Mouse (Mus musculus) C2C12 (cell line): Measurements from ENCODE around the gene Vmo1. TPM values are rescaled to one million over a fixed set of nuclear protein-coding genes. Genes with fewer than 3 reads are reported as not detected.

Experiments
- H3K27me3 ChIP-seq: one replicate; pipeline ENCODE4 v1.6.1; 2011; ENCODE audit not compliant: control insufficient read depth, insufficient read depth, insufficient read length
- H3K36me3 ChIP-seq: one replicate; pipeline ENCODE4 v1.6.1; 2011; ENCODE audit not compliant: control insufficient read depth, insufficient read depth
- H3K4me3 ChIP-seq: one replicate; pipeline ENCODE4 v1.5.1; 2011; ENCODE audit warnings: mild to moderate bottlenecking, control low read depth; ENCODE audit not compliant: poor library complexity, insufficient read depth, severe bottlenecking
- H3K79me2 ChIP-seq: one replicate; pipeline ENCODE4 v1.6.1; 2011; ENCODE audit not compliant: control insufficient read depth, insufficient read depth
- H3K79me3 ChIP-seq: one replicate; pipeline ENCODE4 v1.6.1; 2011; ENCODE audit warnings: low read depth, control low read depth
- H3ac ChIP-seq: one replicate; pipeline ENCODE3; 2011; ENCODE audit warnings: low read depth; ENCODE audit not compliant: control insufficient read depth, insufficient read length
- CEBPB ChIP-seq: IDR thresholded peaks from one replicate; pipeline ENCODE4 v1.6.1; 2011; ENCODE audit warnings: low read depth, mild to moderate bottlenecking, control low read depth, moderate library complexity
- CTCF ChIP-seq: IDR thresholded peaks from one replicate; pipeline ENCODE4 v1.5.1; 2011; ENCODE audit not compliant: control insufficient read depth, insufficient read depth, insufficient read length
- FOSL1 ChIP-seq: IDR thresholded peaks from one replicate; pipeline ENCODE4 v1.8.0; 2011; ENCODE audit warnings: mild to moderate bottlenecking, low read length; ENCODE audit not compliant: poor library complexity, insufficient read depth, severe bottlenecking
- MAX ChIP-seq: IDR thresholded peaks from one replicate; pipeline ENCODE4 v1.6.1; 2011; ENCODE audit warnings: mild to moderate bottlenecking, control low read depth
- MYOD1 ChIP-seq: IDR thresholded peaks from one replicate; pipeline ENCODE4 v1.6.1; 2011; ENCODE audit warnings: low read depth; ENCODE audit not compliant: control insufficient read depth, insufficient read length
- MYOG ChIP-seq: IDR thresholded peaks from one replicate; pipeline ENCODE4 v1.6.1; 2011; ENCODE audit not compliant: control insufficient read depth, insufficient read length; ENCODE audit errors: extremely low read depth
- USF1 ChIP-seq: IDR thresholded peaks from one replicate; pipeline ENCODE4 v1.6.1; 2011; ENCODE audit warnings: low read depth, mild to moderate bottlenecking, control low read depth, moderate library complexity
- polyA plus RNA-seq: library from polyadenylated mRNA; unstranded; fragments of >200 nt; fragmentation: generic; extraction: Trizol; gene quantifications from one replicate; pipeline ENCODE4 v1.2.1, GENCODE M21; 2012; ENCODE audit warnings: missing spikeins

Vmo1 gene
- polyA plus RNA-seq, 1 experiment = not detected

DNA sequence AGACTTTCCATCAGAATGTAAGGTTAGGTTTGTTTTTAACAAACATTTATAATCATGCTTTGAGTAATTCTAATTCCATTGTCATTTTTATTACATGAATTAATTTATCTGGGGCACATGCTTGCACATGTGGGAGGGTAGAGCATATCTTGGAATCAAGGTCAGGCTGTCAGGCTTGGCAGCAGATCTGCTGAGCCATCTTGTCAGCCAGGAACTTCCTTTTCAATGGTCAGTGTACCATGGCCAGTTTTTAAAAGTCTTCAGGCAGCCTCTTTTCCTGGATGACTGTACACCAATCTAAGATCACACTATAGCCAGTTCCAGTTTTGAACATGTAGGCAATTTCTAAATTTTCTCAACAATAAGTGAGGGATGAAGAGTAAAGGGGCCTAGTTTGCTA, 41.7 kb downstream of the Vmo1 start:
- no peak overlapping the region for H3K4me3 ChIP-seq
- TF ChIP-seq USF1 (no peak), FOSL1 (no peak), CEBPB (no peak), CTCF (no peak), MAX (no peak), MYOG (no peak)
- no peaks in the 10 kb centered on the region for H3K27me3 ChIP-seq
- no peak overlapping the region for H3ac ChIP-seq
- H3K79me2 ChIP-seq = no peaks in the 10 kb centered on the region
- H3K36me3 ChIP-seq = no peaks in the 10 kb centered on the region
- no peaks in the 10 kb centered on the region for H3K79me3 ChIP-seq

DNA sequence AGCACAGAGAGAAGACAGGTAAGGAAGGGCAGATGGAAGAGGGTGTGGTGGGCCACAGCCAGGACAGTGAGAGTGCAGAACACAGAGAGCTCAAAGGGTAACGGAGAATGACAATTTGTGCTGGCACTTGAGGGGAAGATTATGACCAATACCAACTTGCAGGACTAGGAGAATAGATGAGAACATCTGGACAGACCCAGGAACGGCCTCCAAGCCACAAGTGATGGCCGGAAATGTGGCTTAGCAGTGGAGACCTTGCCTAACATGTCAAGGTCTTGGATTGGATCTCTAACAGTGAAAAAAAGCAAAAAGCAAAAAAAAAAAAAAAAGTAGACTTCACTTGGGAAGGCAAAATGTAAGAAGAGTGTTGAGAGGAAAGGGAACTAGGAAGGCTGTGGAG, 44.7 kb downstream of the Vmo1 start:
- Histone ChIP-seq H3ac (no peak overlapping the region), H3K36me3 (no peaks in the 10 kb centered on the region), H3K27me3 (no peaks in the 10 kb centered on the region), H3K79me3 (no peaks in the 10 kb centered on the region), H3K79me2 (no peaks in the 10 kb centered on the region), H3K4me3 (no peak overlapping the region)
- no peak for TF ChIP-seq MAX
- TF ChIP-seq CEBPB = no peak
- TF ChIP-seq USF1 = no peak
- TF ChIP-seq FOSL1 = no peak
- TF ChIP-seq CTCF = no peak

DNA sequence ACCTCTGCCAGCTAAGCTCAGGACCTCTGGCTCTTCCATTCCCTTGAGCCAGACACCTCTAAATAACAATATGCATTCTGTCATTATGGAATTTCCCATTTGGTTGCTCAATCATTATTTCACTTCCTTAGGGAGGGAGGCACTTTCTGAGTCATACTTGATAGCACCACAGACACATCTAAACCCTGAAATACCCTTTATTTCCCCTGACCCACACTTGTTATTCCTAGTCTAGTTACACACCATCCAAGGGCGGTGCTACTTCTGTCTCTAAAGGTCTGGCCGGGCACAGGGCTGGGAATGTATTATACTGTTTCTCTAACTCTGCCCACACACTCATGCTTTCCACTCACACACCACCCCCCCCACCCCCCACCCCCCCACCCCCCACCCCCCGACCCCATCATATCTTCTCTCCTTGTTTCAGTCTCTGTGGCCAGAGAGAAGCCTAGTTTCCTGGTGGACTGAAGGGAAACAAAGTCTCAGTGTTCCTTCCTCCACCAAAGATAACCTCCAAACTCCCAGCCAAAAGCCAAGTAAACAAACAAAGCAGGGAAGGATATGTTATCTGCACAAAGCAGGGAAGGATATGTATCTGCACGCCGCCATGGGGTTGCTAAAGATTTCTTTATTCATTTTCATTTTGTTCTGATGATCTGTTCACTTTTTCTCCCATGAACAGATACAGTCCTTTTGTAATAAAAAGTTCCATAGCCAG, 46.4 kb downstream of the Vmo1 start:
- H3K27me3 ChIP-seq = no peaks in the 10 kb centered on the region
- TF ChIP-seq CTCF (no peak), CEBPB (peak; percentile 96), FOSL1 (no peak)

DNA sequence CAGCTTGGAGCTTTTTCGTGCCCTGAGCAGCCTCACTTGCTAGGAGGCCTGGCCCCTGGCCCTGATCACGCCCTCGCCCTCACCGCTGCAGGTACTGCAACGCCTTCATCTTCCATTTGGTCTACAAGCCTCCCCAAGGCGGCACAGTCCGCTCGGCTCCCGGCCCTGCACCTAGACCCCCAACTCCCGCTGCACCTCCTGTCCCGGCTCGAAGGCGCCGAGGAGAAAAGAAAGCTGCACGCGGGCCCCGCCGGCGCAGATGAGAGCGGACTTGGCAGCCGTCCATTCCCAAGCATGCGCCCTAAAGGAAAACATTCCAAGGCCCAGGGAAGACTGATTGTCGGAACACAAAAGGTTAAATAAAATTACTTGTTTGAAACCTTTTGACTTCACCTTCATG, 48.6 kb downstream of the Vmo1 start:
- no peaks in the 10 kb centered on the region for H3K36me3 ChIP-seq
- no peak for TF ChIP-seq MYOD1
- TF ChIP-seq CEBPB = no peak
- no peak for TF ChIP-seq USF1
- no peak for TF ChIP-seq MYOG
- TF ChIP-seq CTCF = no peak
- no peak for TF ChIP-seq MAX
- no peak for TF ChIP-seq FOSL1
- H3K27me3 ChIP-seq = no peaks in the 10 kb centered on the region
- H3ac ChIP-seq = no peak overlapping the region
- no peaks in the 10 kb centered on the region for H3K79me3 ChIP-seq
- H3K79me2 ChIP-seq = no peaks in the 10 kb centered on the region
- H3K4me3 ChIP-seq = no peak overlapping the region

More for the DNA sequence above, 46.4 kb downstream of the Vmo1 start:
- Histone ChIP-seq H3K79me2 (no peaks in the 10 kb centered on the region), H3ac (no peak overlapping the region), H3K36me3 (no peaks in the 10 kb centered on the region), H3K79me3 (no peaks in the 10 kb centered on the region), H3K4me3 (no peak overlapping the region)

DNA sequence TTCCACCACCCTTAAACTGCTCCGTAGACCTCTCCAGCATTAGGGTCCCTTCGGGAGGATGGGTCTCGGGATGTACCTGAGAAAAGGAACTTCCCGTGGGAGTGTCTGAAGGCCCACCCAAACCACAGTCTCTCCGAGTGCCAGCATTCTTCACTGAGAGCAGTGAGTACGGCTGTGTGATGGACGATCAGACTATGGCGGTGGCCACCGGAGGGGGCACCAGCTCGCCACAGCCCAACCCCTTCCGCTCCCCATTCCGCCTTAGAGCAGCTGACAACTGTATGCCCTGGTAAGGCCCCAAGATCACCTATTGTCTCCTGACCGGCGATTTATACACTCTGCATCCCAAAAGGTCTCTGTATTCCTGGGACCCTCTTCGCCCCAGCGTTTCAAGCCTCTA, 49.2 kb downstream of the Vmo1 start:
- Histone ChIP-seq H3K4me3 (no peak overlapping the region), H3K79me3 (no peaks in the 10 kb centered on the region), H3ac (no peak overlapping the region), H3K27me3 (no peaks in the 10 kb centered on the region), H3K36me3 (no peaks in the 10 kb centered on the region), H3K79me2 (no peaks in the 10 kb centered on the region)
- no peak for TF ChIP-seq MAX
- no peak for TF ChIP-seq CEBPB
- TF ChIP-seq MYOG = no peak
- TF ChIP-seq USF1 = no peak
- TF ChIP-seq MYOD1 = no peak
- TF ChIP-seq FOSL1 = no peak
- no peak for TF ChIP-seq CTCF

DNA sequence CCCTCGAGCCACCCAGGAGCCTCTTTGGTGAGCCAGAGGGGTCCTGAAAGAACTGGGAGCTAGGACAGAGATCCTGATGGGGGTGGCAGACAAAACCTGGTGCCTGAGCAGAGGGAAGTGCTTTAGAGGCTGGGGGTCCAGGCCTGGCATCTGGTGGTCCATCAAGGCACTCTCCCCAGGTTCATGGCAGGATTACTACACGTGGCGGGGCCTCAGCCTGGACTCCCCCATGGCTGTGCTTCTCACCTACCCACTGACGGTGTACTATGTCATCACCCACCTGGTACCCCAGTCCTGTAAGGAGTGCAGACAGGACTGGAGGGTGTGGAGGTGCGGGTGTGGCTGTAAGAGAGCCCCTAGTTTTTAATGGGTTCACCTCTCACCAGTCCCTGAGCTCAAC, 50.4 kb downstream of the Vmo1 start:
- no peaks in the 10 kb centered on the region for H3K27me3 ChIP-seq
- H3K79me3 ChIP-seq = no peaks in the 10 kb centered on the region
- no peak overlapping the region for H3ac ChIP-seq
- TF ChIP-seq MYOG (no peak), MAX (no peak), CTCF (no peak), USF1 (no peak), MYOD1 (no peak), CEBPB (no peak), FOSL1 (no peak)
- no peak overlapping the region for H3K4me3 ChIP-seq
- no peaks in the 10 kb centered on the region for H3K79me2 ChIP-seq
- no peaks in the 10 kb centered on the region for H3K36me3 ChIP-seq

Other genes starting within 250 kb of the Vmo1 start
- gene Alox12e, start 192.0 kb downstream of the Vmo1 start, polyA plus RNA-seq = 0.04 TPM
- gene Alox15, start 162.6 kb downstream of the Vmo1 start, polyA plus RNA-seq = not detected
- gene Pelp1, start 104.6 kb downstream of the Vmo1 start, polyA plus RNA-seq = 40.6 TPM
- 27.6 TPM for gene Arrb2, start 82.0 kb downstream of the Vmo1 start, polyA plus RNA-seq
- 46.2 TPM for gene Med11, start 62.7 kb downstream of the Vmo1 start, polyA plus RNA-seq
- gene Zmynd15, start 55.2 kb downstream of the Vmo1 start, polyA plus RNA-seq = 0.04 TPM
- gene Cxcl16, start 54.6 kb downstream of the Vmo1 start, polyA plus RNA-seq = 0.19 TPM
- not detected for gene Tm4sf5, start 9.4 kb downstream of the Vmo1 start, polyA plus RNA-seq
- not detected for gene Gltpd2, start 4.6 kb upstream of the Vmo1 start, polyA plus RNA-seq
- 658 TPM for gene Psmb6, start 10.8 kb upstream of the Vmo1 start, polyA plus RNA-seq
- not detected for gene Gm40193, start 18.3 kb upstream of the Vmo1 start, polyA plus RNA-seq
- 9.3 TPM for gene Pld2, start 25.4 kb upstream of the Vmo1 start, polyA plus RNA-seq
- 34.5 TPM for gene Mink1, start 48.3 kb upstream of the Vmo1 start, polyA plus RNA-seq
- not detected for gene 4930544D05Rik, start 101.2 kb upstream of the Vmo1 start, polyA plus RNA-seq
- gene Chrne, start 104.6 kb upstream of the Vmo1 start, polyA plus RNA-seq = 0.08 TPM
- gene Gp1ba, start 124.5 kb upstream of the Vmo1 start, polyA plus RNA-seq = 0.13 TPM
- 9.0 TPM for gene Rnf167, start 132.6 kb upstream of the Vmo1 start, polyA plus RNA-seq
- gene Slc25a11, start 132.9 kb upstream of the Vmo1 start, polyA plus RNA-seq = 136 TPM
- 4,207 TPM for gene Pfn1, start 140.0 kb upstream of the Vmo1 start, polyA plus RNA-seq
- gene Eno3, start 142.6 kb upstream of the Vmo1 start, polyA plus RNA-seq = 1,151 TPM
- gene Spag7, start 154.8 kb upstream of the Vmo1 start, polyA plus RNA-seq = 75.4 TPM
- gene Camta2, start 173.5 kb upstream of the Vmo1 start, polyA plus RNA-seq = 9.0 TPM
- gene Inca1, start 185.5 kb upstream of the Vmo1 start, polyA plus RNA-seq = 0.42 TPM
- 99.8 TPM for gene Kif1c, start 185.9 kb upstream of the Vmo1 start, polyA plus RNA-seq
- 1.1 TPM for gene Zfp3, start 249.6 kb upstream of the Vmo1 start, polyA plus RNA-seq